Mouse (Mus musculus) intestine, embryonic 14.5 days (tissue): ENCODE results near the gene Drc7. TPM values are rescaled to one million over a fixed set of nuclear protein-coding genes. Genes with fewer than 3 reads are reported as not detected.

Experiments
- ATAC-seq: fragments of 200-750 bp; cut with Nextera tagmentation; replicated peaks from 2 replicates; pipeline ENCODE4 v1.8.0; 2017; ENCODE audit warnings: low read depth, moderate number of reproducible peaks, moderate TSS enrichment, moderate library complexity; ENCODE audit not compliant: low FRiP score, low TSS enrichment
- DNase-seq: peaks from one replicate; pipeline ENCODE4 v3.0.0-alpha.2; 2018; ENCODE audit warnings: low spot score
- H3K27ac ChIP-seq: fragments of 300-500 bp; sonication (generic); 2 replicates; pipeline ENCODE4 v1.5.1; 2014; ENCODE audit warnings: low read depth, mild to moderate bottlenecking, control low read depth
- H3K27me3 ChIP-seq: fragments of 300-500 bp; sonication (generic); replicated peaks from 2 replicates; pipeline ENCODE4 v1.6.1; 2014; ENCODE audit warnings: low read length, control low read depth; ENCODE audit not compliant: control insufficient read depth, insufficient read depth
- H3K36me3 ChIP-seq: fragments of 300-500 bp; sonication (generic); 2 replicates; pipeline ENCODE4 v1.6.1; 2014; ENCODE audit warnings: low read length, control low read depth; ENCODE audit not compliant: control insufficient read depth, insufficient read depth
- H3K4me1 ChIP-seq: fragments of 300-500 bp; sonication (generic); replicated peaks from 2 replicates; pipeline ENCODE4 v1.6.1; 2014; ENCODE audit warnings: low read length, control low read depth, mixed read lengths; ENCODE audit not compliant: control insufficient read depth, insufficient read depth
- H3K4me2 ChIP-seq: fragments of 300-500 bp; sonication (generic); 2 replicates; pipeline ENCODE4 v1.6.1; 2014; ENCODE audit warnings: low read length
- H3K4me3 ChIP-seq: fragments of 300-500 bp; sonication (generic); 2 replicates; pipeline ENCODE4 v1.5.1; 2014; ENCODE audit warnings: low read depth, low read length, control low read depth, mixed read lengths
- H3K9ac ChIP-seq: fragments of 300-500 bp; sonication (generic); 2 replicates; pipeline ENCODE4 v1.6.1; 2014; ENCODE audit warnings: mild to moderate bottlenecking, low read length
- H3K9me3 ChIP-seq: fragments of 300-500 bp; sonication (generic); 2 replicates; pipeline ENCODE4 v1.6.1; 2016; ENCODE audit warnings: low read length, control low read depth; ENCODE audit not compliant: control insufficient read depth
- WGBS: fragments of 180-500 bp; shearing (Covaris S2); extraction: QIAGEN DNeasy Blood & Tissue Kit; methylation state at CpG from one replicate; pipeline ENCODE4 v1.1.7; 2014; 5-methylcytosine and 5-hydroxymethylcytosine counted together
- polyA plus RNA-seq: library from polyadenylated mRNA; unstranded; fragments of >200 nt; fragmentation: Nextera tagmentation; extraction: Ambion mirVana; gene quantifications from 2 replicates; pipeline ENCODE4 v1.2.1, GENCODE M21; 2014

Gene Drc7
- polyA plus RNA-seq, 1 experiment from 2014 or later = not detected

GRCm38 (mm10) chr8:95075504-95075903, 20.6 kb downstream of the Drc7 start:
- Histone ChIP-seq H3K36me3 (no peaks in the 10 kb centered on the region), H3K4me3 (no peak overlapping the region), H3K4me1 (no peaks in the 10 kb centered on the region), H3K27me3 (no peaks in the 10 kb centered on the region), H3K4me2 (no peak overlapping the region), H3K9ac (no peak overlapping the region), H3K27ac (no peak overlapping the region), H3K9me3 (no peaks in the 10 kb centered on the region)
- DNase-seq (no peak), ATAC-seq (no peak)
- WGBS = 83% methylated on average over 3 of the region's 3 CpGs

- Histone ChIP-seq H3K27ac (no peak overlapping the region), H3K9ac (no peak overlapping the region), H3K4me3 (no peak overlapping the region), H3K27me3 (no peaks in the 10 kb centered on the region), H3K4me1 (no peaks in the 10 kb centered on the region), H3K9me3 (no peaks in the 10 kb centered on the region), H3K4me2 (no peak overlapping the region), H3K36me3 (no peaks in the 10 kb centered on the region)
- WGBS = 74% methylated on average over 17 of the region's 17 CpGs
- no peak for DNase-seq
- ATAC-seq = no peak
These were observed 21.2 kb downstream of the Drc7 start for GRCm38 (mm10) chr8:95076151-95076550.

- peaks cover 7% of the 10 kb centered on the region for H3K4me1 ChIP-seq
- no peaks in the 10 kb centered on the region for H3K27me3 ChIP-seq
- ATAC-seq (no peak), DNase-seq (no peak)
- H3K9me3 ChIP-seq = no peaks in the 10 kb centered on the region
- no peak overlapping the region for H3K27ac ChIP-seq
- no peaks in the 10 kb centered on the region for H3K36me3 ChIP-seq
- no peak overlapping the region for H3K9ac ChIP-seq
- 87% methylated on average over 3 of the region's 3 CpGs for WGBS
- H3K4me3 ChIP-seq = no peak overlapping the region
- H3K4me2 ChIP-seq = no peak overlapping the region
These were observed 23.2 kb downstream of the Drc7 start for GRCm38 (mm10) chr8:95078055-95078454.

- DNase-seq (no peak), ATAC-seq (no peak)
- H3K4me3 ChIP-seq = no peak overlapping the region
- H3K9me3 ChIP-seq = no peaks in the 10 kb centered on the region
- H3K9ac ChIP-seq = no peak overlapping the region
- H3K4me2 ChIP-seq = no peak overlapping the region
- H3K27ac ChIP-seq = no peak overlapping the region
- WGBS = 85% methylated on average over 4 of the region's 4 CpGs
- peaks cover 7% of the 10 kb centered on the region for H3K4me1 ChIP-seq
- H3K27me3 ChIP-seq = no peaks in the 10 kb centered on the region
- peaks cover 8% of the 10 kb centered on the region for H3K36me3 ChIP-seq
These were observed 24.4 kb downstream of the Drc7 start for GRCm38 (mm10) chr8:95079305-95079704.

GRCm38 (mm10) chr8:95080381-95081341, 25.8 kb downstream of the Drc7 start, which contains the start of gene Katnb1:
Gene Katnb1, plus strand, starts transcription at chr8:95081186.
- Histone ChIP-seq H3K4me1 (peaks cover 7% of the 10 kb centered on the region), H3K36me3 (peaks cover 20% of the 10 kb centered on the region), H3K4me3 (peak within 1 kb of the TSS; percentile 71), H3K27ac (peak within 1 kb of the TSS; percentile 72), H3K9ac (peak within 1 kb of the TSS; percentile 64), H3K27me3 (no peaks in the 10 kb centered on the region), H3K4me2 (peak within 1 kb of the TSS; percentile 93), H3K9me3 (no peaks in the 10 kb centered on the region)
- WGBS = under 1% methylated on average over 47 of the region's 47 CpGs
- ATAC-seq (peak; percentile 97), DNase-seq (peak; percentile 96)

- Histone ChIP-seq H3K4me2 (peak overlapping the region; percentile 93), H3K4me1 (peaks cover 7% of the 10 kb centered on the region), H3K27me3 (no peaks in the 10 kb centered on the region), H3K27ac (peak overlapping the region; percentile 72), H3K4me3 (peak overlapping the region; percentile 71), H3K9ac (peak overlapping the region; percentile 54), H3K9me3 (no peaks in the 10 kb centered on the region), H3K36me3 (peaks cover 27% of the 10 kb centered on the region)
- WGBS = 7% methylated on average over 11 of the region's 11 CpGs
- DNase-seq = no peak
- ATAC-seq = no peak
These were observed 26.7 kb downstream of the Drc7 start for GRCm38 (mm10) chr8:95081650-95082049.

GRCm38 (mm10) chr8:95084261-95084660, 29.4 kb downstream of the Drc7 start:
- no peak for ATAC-seq
- Histone ChIP-seq H3K36me3 (peaks cover 50% of the 10 kb centered on the region), H3K9me3 (no peaks in the 10 kb centered on the region), H3K4me1 (peaks cover 7% of the 10 kb centered on the region), H3K27me3 (no peaks in the 10 kb centered on the region), H3K27ac (no peak overlapping the region), H3K4me3 (no peak overlapping the region), H3K9ac (no peak overlapping the region), H3K4me2 (no peak overlapping the region)
- WGBS = 85% methylated on average over 4 of the region's 4 CpGs
- DNase-seq = no peak

- Histone ChIP-seq H3K9me3 (no peaks in the 10 kb centered on the region), H3K4me2 (no peak overlapping the region), H3K4me1 (peaks cover 7% of the 10 kb centered on the region), H3K9ac (no peak overlapping the region), H3K4me3 (no peak overlapping the region), H3K27ac (no peak overlapping the region), H3K27me3 (no peaks in the 10 kb centered on the region), H3K36me3 (peaks cover 54% of the 10 kb centered on the region)
- 82% methylated on average over 10 of the region's 10 CpGs for WGBS
- no peak for DNase-seq
- no peak for ATAC-seq
These were observed 30.0 kb downstream of the Drc7 start for GRCm38 (mm10) chr8:95084744-95085431.
